Mouse (Mus musculus) left cerebral cortex, postnatal 25 days (tissue): ENCODE measurements around the gene Smim27. TPM values are rescaled to one million over a fixed set of nuclear protein-coding genes. Genes with fewer than 3 reads are reported as not detected.

Source experiments
- DNase-seq, 2 experiments: peaks; one replicate each; pipeline ENCODE4 v3.0.0; 2022; ENCODE audit warnings: low spot score in 2 of 2, mixed read lengths in 1 of 2
- intact Hi-C: fragments of 180-260 bp; cut with DNase I; formaldehyde crosslinking; loops from one replicate; pipeline ENCODE4 v1.15.1; 2025
- total RNA-seq, 2 experiments: library from RNA; stranded (reverse); gene quantifications; 2 replicates each; pipeline ENCODE4 v1.2.3; 2021

Gene Smim27
- total RNA-seq, 2 experiments from 2014 or later, result 14.4 to 15.7 TPM

DNA sequence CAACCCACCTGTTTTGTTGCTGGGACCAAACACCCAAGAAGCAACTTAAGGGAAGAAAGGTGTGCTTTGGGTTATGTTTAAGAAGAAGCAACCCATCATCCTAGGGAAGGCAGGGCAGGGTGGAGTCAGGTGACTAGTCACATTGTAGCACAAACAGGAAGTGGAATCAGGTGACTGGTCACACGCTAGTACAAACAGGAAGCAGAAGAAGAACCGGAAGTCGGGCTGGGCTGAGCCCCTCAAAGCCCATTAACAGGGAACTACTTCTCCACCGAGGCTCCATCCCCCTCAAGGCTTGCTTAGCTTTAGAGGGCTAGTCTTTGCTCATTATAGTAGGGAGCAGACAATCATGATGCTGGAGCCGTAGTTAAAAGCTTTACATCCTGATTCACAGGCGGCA is 43.6 kb downstream of the Smim27 start:
- intact Hi-C loops, result no loop called here
- no peak for DNase-seq

DNA sequence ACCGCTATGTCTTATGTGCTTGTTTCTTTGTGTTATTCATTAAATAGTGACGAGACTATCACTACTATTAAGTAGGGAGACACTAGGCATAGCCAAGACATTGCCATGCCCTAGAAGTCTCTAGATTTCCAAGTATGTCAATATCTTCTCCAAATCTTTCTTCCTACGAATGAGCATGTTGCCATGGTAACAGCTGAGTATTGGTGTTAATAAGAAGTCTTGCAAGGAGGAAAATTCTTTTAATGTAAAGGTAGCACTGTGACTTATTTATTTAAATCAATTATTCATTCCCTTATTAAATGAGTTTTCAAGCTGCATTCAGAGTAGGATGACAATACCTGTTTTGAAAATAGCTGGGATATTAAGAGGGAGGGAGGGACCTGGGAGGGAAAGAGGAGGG is 48.0 kb downstream of the Smim27 start:
- no peak for DNase-seq
- intact Hi-C loops, result no loop called here

Other genes with a start within 250 kb of the Smim27 start
- 10 to 100 TPM; 29.5 to 32.2 TPM for gene Aco1, start 126.5 kb upstream of the Smim27 start, total RNA-seq
- gene Ddx58, start 29.8 kb upstream of the Smim27 start, total RNA-seq, result 1 to 10 TPM; 2.6 to 4.5 TPM
- gene Topors, start 271 bp downstream of the Smim27 start, total RNA-seq, result 10 to 100 TPM; 18.7 to 19.1 TPM
- 100 to 1,000 TPM; 183 to 190 TPM for gene Ndufb6, start 9.8 kb downstream of the Smim27 start, total RNA-seq
- 10 to 100 TPM; 22.5 to 25.2 TPM for gene Tmem215, start 202.6 kb downstream of the Smim27 start, total RNA-seq